Mouse (Mus musculus) lung, postnatal 0 days (tissue): ENCODE results near the gene Cacna1d. TPM values are rescaled to one million over a fixed set of nuclear protein-coding genes. Genes with fewer than 3 reads are reported as not detected.

Source experiments
- ATAC-seq: fragments of 200-750 bp; cut with Nextera tagmentation; 2 replicates; pipeline ENCODE4 v1.8.0; 2017; ENCODE audit warnings: moderate library complexity
- DNase-seq: peaks from one replicate; pipeline ENCODE4 v3.0.0-alpha.2; 2016; ENCODE audit warnings: low spot score
- H3K27ac ChIP-seq: fragments of 300-500 bp; sonication (generic); 2 replicates; pipeline ENCODE4 v1.5.1; 2014; ENCODE audit warnings: antibody characterized with exemption, mild to moderate bottlenecking, low read length, mixed read lengths
- H3K27me3 ChIP-seq: fragments of 300-500 bp; sonication (generic); replicated peaks from 2 replicates; pipeline ENCODE4 v1.6.1; 2014; ENCODE audit warnings: low read length, mixed read lengths; ENCODE audit not compliant: insufficient read depth
- H3K36me3 ChIP-seq: fragments of 300-500 bp; sonication (generic); 2 replicates; pipeline ENCODE4 v1.6.1; 2014; ENCODE audit warnings: low read length, mixed read lengths; ENCODE audit not compliant: insufficient read depth
- H3K4me1 ChIP-seq: fragments of 300-500 bp; sonication (generic); 2 replicates; pipeline ENCODE4 v1.6.1; 2014; ENCODE audit warnings: antibody characterized with exemption, low read depth, low read length, mixed read lengths; ENCODE audit not compliant: insufficient read depth
- H3K4me2 ChIP-seq: fragments of 300-500 bp; sonication (generic); replicated peaks from 2 replicates; pipeline ENCODE4 v1.6.1; 2014; ENCODE audit warnings: low read depth, mild to moderate bottlenecking, low read length, moderate library complexity, mixed read lengths
- H3K4me3 ChIP-seq: fragments of 300-500 bp; sonication (generic); 2 replicates; pipeline ENCODE4 v1.5.1; 2014; ENCODE audit warnings: low read depth, low read length
- H3K9ac ChIP-seq: fragments of 300-500 bp; sonication (generic); replicated peaks from 2 replicates; pipeline ENCODE4 v1.6.1; 2014; ENCODE audit warnings: low read depth, mild to moderate bottlenecking
- H3K9me3 ChIP-seq: fragments of 300-500 bp; sonication (generic); 2 replicates; pipeline ENCODE4 v1.6.1; 2016; ENCODE audit warnings: low read length, mixed read lengths
- CTCF ChIP-seq: IDR thresholded peaks from 2 replicates; pipeline ENCODE4 v1.5.1; 2016; ENCODE audit warnings: antibody characterized with exemption, mild to moderate bottlenecking
- EP300 ChIP-seq: IDR thresholded peaks from 2 replicates; pipeline ENCODE4 v1.6.1; 2016; ENCODE audit warnings: antibody characterized with exemption, mild to moderate bottlenecking, control low read depth
- WGBS: fragments of 180-500 bp; shearing (Covaris S2); extraction: QIAGEN DNeasy Blood & Tissue Kit; methylation state at CpG from one replicate; pipeline ENCODE4 v1.1.7; 2014; 5-methylcytosine and 5-hydroxymethylcytosine counted together
- polyA plus RNA-seq: library from polyadenylated mRNA; unstranded; fragments of >200 nt; fragmentation: Nextera tagmentation; extraction: Ambion mirVana; gene quantifications from 2 replicates; pipeline ENCODE4 v1.2.1, GENCODE M21; 2015

The Cacna1d gene
- polyA plus RNA-seq, 1 experiment from 2014 or later = 12.5 TPM

DNA sequence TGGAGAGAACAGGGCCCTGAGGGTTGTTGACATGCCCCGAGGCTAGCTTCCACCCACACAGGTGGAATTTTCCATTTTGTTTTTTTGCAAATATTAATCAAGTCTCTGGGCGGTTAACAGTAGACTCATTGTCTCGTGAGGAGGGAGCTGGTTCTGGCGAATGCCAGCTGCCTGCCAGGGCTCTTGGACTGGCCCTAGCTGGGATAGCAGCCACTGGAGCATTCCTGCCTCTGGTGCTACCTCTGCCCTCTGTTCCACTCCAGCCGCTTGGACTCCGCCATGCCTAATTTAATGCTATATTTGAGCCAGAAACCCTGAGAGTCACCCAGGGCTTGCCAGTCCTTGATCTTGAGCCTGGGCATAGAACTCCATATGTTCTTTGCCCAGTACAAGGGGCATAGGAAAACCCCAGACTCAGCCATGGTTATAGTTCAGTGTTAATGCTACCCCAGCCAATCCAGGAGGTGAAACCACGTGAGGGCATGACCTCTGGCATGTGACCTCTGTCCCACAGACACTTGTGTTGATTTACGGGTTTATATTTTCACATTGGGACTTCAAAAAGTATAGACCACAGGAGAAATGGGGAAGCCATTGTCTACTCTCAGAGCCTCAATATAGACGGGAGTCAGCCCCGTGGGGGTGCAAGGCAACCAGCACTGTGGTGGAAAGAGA, 479.2 kb downstream of the Cacna1d start:
- 64% methylated on average over 10 of the region's 10 CpGs for WGBS
- H3K36me3 ChIP-seq = no peaks in the 10 kb centered on the region
- no peak overlapping the region for H3K27ac ChIP-seq
- peaks cover 4% of the 10 kb centered on the region; the same call in 1 of the 2 replicates for H3K4me1 ChIP-seq
- DNase-seq (no peak), ATAC-seq (no peak)
- H3K4me3 ChIP-seq = no peak overlapping the region
- no peak for TF ChIP-seq EP300
- no peak for TF ChIP-seq CTCF
- no peaks in the 10 kb centered on the region for H3K9me3 ChIP-seq
- H3K27me3 ChIP-seq = 0 out of 2 replicates have a peak, but pooled peaks cover 3% of the 10 kb centered on the region
- no peak overlapping the region for H3K4me2 ChIP-seq
- no peak overlapping the region for H3K9ac ChIP-seq

- no peaks in the 10 kb centered on the region for H3K36me3 ChIP-seq
- no peak overlapping the region for H3K4me3 ChIP-seq
- DNase-seq (peak; percentile 19), ATAC-seq (peak; percentile 43)
- H3K9me3 ChIP-seq = no peaks in the 10 kb centered on the region
- 0 out of 2 replicates have a peak, but pooled peaks cover 3% of the 10 kb centered on the region for H3K27me3 ChIP-seq
- WGBS = 38% methylated on average over 10 of the region's 10 CpGs
- no peak overlapping the region for H3K27ac ChIP-seq
- H3K4me1 ChIP-seq = peaks cover 4% of the 10 kb centered on the region; the same call in 1 of the 2 replicates
- no peak for TF ChIP-seq EP300
- no peak for TF ChIP-seq CTCF
- peak overlapping the region; percentile 81 for H3K4me2 ChIP-seq
- no peak overlapping the region for H3K9ac ChIP-seq
Observed at GRCm38 (mm10) chr14:30009864-30010560, 481.2 kb downstream of the Cacna1d start.

DNA sequence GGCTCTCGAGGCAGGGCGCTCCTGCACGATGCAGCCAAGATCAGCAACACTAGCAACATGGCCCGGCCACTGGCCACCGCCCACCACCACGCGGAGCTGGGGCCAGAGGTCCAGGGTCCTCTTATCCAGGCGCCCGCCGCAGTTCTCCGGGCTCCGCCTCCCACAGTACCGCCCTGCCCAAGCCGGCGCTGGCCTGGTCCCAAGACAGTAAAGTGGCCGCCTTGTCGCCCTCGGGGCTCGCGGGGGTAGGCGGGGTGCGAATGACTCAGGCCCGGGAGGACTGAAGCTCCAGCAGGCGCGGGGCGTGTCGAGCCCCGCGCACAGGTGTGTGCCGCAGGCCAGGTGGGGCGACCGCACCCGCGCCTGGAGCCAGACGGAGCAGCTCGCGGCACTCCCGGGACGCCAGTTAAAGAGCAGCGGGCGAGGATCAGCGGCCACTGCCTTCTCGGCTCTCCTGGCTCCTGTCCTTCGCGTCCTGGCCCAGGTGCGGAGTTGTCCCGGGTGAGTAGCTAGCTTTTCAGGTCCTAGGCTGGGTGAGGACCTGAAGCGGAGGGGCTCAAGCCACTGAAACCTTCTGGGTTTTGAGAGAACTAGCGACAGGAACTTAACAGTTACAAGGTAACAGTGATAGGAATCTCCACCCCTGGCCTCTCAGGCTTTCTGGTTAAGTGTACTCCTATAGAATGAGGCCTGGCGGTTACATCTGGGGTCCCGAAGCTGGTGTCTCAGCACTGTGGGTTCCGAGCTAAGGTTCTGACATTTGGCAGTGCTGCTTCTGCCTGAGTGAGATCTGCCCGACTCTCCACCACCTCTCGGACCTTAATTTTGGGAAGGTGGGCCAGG, 482.3 kb downstream of the Cacna1d start, which contains the start of the genes Il17rb and Chdh:
Il17rb (minus strand) TSS at position 164 of the 843 bp plus-strand sequence.
Chdh (plus strand) TSS at position 291 of the 843 bp plus-strand sequence.
- Histone ChIP-seq H3K4me1 (peaks cover 4% of the 10 kb centered on the region; the same call in 1 of the 2 replicates), H3K9ac (no peak within 1 kb of the TSS), H3K4me2 (peak within 1 kb of the TSS; percentile 81), H3K27ac (peak within 1 kb of the TSS; percentile 21; the same call in 1 of the 2 replicates), H3K27me3 (0 out of 2 replicates have a peak, but pooled peaks cover 3% of the 10 kb centered on the region), H3K9me3 (no peaks in the 10 kb centered on the region), H3K36me3 (no peaks in the 10 kb centered on the region), H3K4me3 (peak within 1 kb of the TSS; percentile 35)
- 10% methylated on average over 48 of the region's 54 CpGs for WGBS
- DNase-seq (peak; percentile 77), ATAC-seq (peak; percentile 92)
- TF ChIP-seq CTCF (no peak), EP300 (no peak)

DNA sequence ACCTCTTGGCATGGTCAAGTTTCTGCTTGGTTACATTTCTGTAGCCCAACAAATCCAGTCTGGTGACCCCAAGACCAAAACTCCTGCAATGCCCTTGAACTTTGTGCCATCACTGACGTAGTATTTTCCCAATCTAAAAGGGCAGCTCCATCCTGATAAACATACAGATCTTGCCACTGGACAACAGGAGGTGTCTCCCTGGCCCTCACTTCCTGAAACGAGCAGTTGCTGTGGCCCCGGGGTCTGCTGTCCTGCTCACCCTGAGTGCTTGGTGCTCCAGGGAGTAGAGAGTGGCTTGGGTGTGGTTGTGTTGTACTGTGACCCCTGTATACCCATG, 491.8 kb downstream of the Cacna1d start:
- no peak for TF ChIP-seq EP300
- no peak for TF ChIP-seq CTCF
- no peak overlapping the region for H3K4me2 ChIP-seq
- 80% methylated on average over 3 of the region's 3 CpGs for WGBS

DNA sequence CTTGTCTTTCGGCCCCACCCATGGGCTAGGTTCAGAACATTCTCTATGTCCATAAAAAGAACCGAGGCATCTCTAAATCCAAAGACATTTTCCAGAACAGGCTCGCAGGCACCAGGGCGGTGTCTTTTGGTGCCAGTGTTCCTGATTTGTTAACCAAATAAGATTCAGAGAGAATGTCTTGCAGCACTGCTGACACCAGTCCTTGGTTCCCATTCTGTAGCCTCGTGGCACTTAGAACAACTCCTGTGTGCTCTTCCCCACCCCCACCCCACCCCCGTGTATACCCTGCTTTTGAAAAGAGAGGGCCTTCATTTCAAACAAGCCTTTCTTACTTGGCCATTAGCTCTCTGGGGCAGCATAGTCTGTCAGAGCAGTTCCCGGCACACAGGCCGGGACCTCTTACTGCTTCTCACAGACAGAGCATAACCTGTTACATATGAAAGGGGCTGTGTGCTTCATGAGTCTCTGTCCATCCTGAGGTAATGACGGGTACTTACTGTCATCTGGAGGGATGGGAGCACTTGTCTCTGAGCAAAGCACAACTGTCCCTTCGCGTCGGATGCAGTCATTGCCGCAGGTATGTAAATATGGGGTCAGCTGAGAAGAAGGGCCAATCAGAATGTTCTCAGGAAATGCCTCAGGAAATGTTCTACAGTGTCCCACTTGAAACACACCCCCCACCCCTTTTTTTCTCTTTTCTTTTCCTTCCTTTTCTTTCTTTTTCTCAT, 492.3 kb downstream of the Cacna1d start:
- Histone ChIP-seq H3K4me3 (no peak overlapping the region), H3K4me2 (no peak overlapping the region), H3K27me3 (no peaks in the 10 kb centered on the region), H3K27ac (no peak overlapping the region), H3K9ac (no peak overlapping the region), H3K4me1 (0 out of 2 replicates have a peak, but pooled peaks cover 4% of the 10 kb centered on the region), H3K36me3 (peaks cover 17% of the 10 kb centered on the region), H3K9me3 (no peaks in the 10 kb centered on the region)
- no peak for ATAC-seq
- WGBS = 77% methylated on average over 13 of the region's 13 CpGs
- DNase-seq = no peak
- TF ChIP-seq EP300 = no peak
- no peak for TF ChIP-seq CTCF

More for the DNA sequence above, 491.8 kb downstream of the Cacna1d start:
- Histone ChIP-seq H3K9ac (no peak overlapping the region), H3K4me3 (no peak overlapping the region), H3K9me3 (no peaks in the 10 kb centered on the region), H3K27ac (no peak overlapping the region), H3K36me3 (peaks cover 13% of the 10 kb centered on the region), H3K4me1 (0 out of 2 replicates have a peak, but pooled peaks cover 4% of the 10 kb centered on the region), H3K27me3 (no peaks in the 10 kb centered on the region)
- ATAC-seq = no peak
- no peak for DNase-seq
